Mouse (Mus musculus) hematopoietic multipotent progenitor cell, adult 10-12 weeks (in vitro differentiated cells): ENCODE measurements around the gene Tprkb. TPM values are rescaled to one million over a fixed set of nuclear protein-coding genes. Genes with fewer than 3 reads are reported as not detected.

ENCODE experiments used
- polyA plus RNA-seq: library from polyadenylated mRNA; stranded (reverse); fragments of >175 nt; gene quantifications from 2 replicates; pipeline ENCODE4 v1.2.3, GENCODE M21; 2012; ENCODE audit warnings: low replicate concordance

Tprkb gene
- polyA plus RNA-seq: 2.4 and 3.2 TPM in 2 replicates

DNA sequence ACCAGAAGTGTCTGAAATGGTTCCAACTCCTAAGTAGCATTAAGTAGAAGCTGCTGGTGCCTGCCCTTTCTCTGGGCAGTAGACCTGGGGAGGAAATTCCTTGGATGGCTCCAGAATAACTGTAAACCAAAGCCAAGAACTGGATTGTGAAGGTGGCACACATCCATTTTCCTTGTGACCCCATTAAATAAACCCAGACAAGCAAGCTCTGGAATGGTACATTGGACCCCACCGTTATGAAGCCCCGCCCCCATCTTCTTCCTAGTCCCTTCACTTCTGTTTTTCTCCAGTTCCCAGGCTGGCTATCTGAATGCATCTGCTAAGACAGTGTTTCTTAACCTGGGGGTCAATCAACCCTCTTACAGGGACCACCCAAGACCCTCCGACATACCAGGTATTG lies at the start of gene Tprkb:
Gene Tprkb, plus strand, starts transcription at position 279 of the 400 bp plus-strand sequence.

DNA sequence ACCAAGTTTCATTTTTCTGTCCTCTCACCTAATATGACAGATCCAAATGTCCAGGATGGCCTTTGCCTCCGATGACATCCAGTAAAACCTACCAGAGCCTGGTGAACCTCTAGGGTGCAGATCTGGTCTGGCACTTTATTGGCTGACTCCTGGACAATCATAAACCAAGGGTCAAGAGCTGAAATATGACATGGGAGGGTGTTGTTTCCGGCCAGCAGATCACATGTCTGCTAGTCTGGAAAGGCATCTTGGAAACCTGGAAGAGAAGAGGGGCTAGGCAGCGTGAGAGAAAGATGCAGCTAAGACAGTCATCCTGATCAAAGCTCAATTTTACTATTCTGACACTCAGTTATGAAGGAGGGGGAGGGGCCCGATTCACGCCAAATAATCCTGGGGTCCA lies 42.7 kb upstream of the Tprkb start, which contains the start of gene Nat8f2:
Gene Nat8f2, minus strand, starts transcription at position 153 of the 400 bp plus-strand sequence.

DNA sequence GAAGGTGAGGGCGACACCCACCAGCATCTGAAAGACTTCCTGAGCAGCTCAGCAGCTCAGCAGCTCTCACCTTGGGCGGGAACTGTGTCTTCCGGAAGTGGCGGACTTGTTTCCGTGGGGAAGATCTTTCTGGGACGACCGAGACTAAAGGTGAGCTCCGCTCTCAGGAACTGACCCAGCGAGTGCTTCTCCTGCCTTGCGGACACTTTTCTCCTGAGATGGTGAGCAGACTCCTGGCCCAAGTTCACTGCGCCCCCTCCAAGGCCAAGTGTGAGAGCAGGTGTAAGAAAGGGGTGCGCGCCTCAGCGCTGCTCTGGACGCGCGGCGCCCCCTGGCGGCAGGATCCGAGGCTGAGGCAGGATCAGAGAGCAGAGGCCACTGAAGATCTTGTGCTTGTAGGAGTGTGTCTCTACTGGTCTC lies 7.0 kb upstream of the Tprkb start, which contains the start of gene Nat8f4:
Gene Nat8f4, minus strand, starts transcription at position 243 of the 420 bp plus-strand sequence.

DNA sequence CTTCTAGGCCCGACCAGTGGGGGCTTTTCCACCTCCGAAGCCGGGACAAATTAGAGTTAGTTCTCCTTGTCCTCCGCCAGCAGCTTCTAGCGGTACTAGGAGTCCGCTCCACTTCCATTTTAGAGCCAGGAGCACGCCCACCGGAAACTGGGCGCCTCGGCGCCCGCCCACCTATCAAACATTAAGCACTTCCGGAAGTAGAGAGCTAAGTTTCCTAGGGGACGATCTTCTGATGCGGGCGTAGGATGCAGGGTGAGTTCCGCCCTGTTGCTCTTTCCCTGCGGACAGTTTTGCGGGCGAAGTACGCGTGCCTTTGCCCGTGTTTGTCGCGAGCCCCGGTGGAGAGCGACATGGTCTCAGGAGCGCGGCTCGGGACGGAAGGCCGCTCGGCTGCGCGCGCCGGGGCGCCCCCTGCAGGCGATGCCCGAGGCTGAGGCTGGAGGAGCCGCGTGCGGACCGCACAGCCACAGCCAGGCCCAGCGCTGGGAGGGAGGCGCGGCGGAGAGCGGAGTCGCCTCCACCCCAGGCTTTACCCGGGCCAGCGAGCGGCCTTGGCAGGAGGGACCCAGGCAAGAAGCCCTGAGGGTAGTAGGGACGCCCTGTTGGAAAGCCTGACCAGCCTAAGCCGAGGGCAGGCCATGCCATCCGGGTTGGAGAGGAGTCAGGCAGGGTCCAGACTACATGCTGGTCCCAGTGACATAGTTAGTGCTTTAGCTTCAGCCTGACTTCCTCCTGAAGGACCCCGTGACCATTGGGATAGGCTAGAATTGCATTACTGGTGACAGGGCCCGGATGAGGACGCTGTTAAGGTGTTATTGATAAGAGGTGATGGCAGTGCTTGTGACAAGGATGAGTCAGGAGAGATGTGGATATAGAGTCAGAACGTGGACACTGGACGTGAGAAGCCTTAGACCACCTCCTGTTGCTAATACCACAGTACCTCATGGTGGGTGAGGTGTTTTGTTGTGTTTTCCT lies 4.2 kb downstream of the Tprkb start, which contains the start of gene Nat8f1:
Gene Nat8f1, minus strand, starts transcription at position 149 of the 975 bp plus-strand sequence.

DNA sequence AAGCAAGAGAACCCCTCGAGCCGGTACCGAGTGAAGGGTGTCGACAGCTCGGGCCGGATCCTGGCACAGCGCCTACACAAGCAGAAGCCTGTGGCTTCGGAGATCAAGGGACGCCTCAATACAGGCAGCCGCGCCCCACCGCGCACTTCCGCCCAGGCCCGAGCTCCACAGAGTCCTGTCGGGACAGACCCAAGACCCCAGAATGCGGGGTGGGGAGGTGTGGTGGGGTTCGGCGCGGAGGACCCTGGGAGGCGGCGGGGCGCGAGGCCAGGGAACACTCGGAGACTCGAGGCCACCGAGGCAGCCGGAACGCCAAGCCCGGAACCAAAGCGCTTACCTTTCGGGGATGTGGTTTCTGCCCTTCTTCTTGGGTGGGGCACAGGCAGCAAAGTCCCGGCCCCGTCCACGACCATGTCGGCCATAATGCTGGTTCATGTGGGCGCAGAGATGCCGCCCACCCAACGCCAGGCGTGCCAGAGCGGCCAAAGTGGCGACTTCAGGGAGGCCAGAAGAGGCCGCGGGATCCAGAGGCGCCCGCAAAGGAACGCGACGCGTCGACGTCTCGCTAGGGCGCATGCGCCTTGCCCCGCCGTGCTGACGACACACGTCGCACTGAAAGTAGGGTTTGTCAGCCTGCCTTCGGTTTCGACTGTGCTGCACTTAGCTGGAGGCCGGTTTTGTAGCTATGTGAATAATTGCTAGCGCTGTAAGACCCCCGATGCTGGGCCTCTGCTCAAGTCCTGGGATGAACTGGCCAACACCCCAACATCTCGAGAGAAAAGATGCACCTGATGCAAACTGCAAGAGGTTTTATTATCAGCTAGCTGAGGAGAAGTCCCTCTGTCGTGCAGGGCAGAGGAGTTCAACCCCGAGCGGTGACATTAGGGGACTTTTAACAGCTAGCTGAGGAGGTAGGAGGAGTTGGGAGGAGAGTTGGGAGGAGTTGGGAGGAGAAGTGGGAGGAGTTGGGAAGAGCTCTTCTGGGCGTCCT lies 49.7 kb downstream of the Tprkb start, which contains the start of gene Dusp11:
Gene Dusp11, minus strand, starts transcription at position 567 of the 991 bp plus-strand sequence.

Other genes with a start within 250 kb of the Tprkb start
- gene Nat8f7, start 198.7 kb upstream of the Tprkb start, polyA plus RNA-seq: not detected in 2 replicates
- not detected in 2 replicates for gene Nat8f3, start 146.1 kb upstream of the Tprkb start, polyA plus RNA-seq
- gene Nat8f6, start 90.9 kb upstream of the Tprkb start, polyA plus RNA-seq: 0.15 TPM in 1 of 2 replicates, not detected in the other
- gene Nat8f5, start 90.9 kb upstream of the Tprkb start, polyA plus RNA-seq: not detected in 2 replicates
- not detected in 2 replicates for gene Nat8, start 79.8 kb upstream of the Tprkb start, polyA plus RNA-seq
- not detected in 2 replicates for gene Nat8f2, start 42.7 kb upstream of the Tprkb start, polyA plus RNA-seq
- 0.22 and 0.34 TPM in 2 replicates for gene Nat8f4, start 7.0 kb upstream of the Tprkb start, polyA plus RNA-seq
- gene Nat8f1, start 3.8 kb downstream of the Tprkb start, polyA plus RNA-seq: 0.23 and 1.2 TPM in 2 replicates
- 61.0 and 73.2 TPM in 2 replicates for gene Dusp11, start 49.8 kb downstream of the Tprkb start, polyA plus RNA-seq
- gene Figla, start 104.3 kb downstream of the Tprkb start, polyA plus RNA-seq: not detected in 2 replicates
- gene Add2, start 116.8 kb downstream of the Tprkb start, polyA plus RNA-seq: 2.4 and 22.5 TPM in 2 replicates